Mouse (Mus musculus): ENCODE results near the gene Dip2c. TPM values are rescaled to one million over a fixed set of nuclear protein-coding genes. Genes with fewer than 3 reads are reported as not detected.

Gene Dip2c
- polyA plus RNA-seq, 1 experiment from 2014 or later = 14.7 TPM

- Histone ChIP-seq H3K27ac (no peak overlapping the region), H3K4me2 (no peak overlapping the region), H3K4me3 (no peak overlapping the region), H3K9ac (no peak overlapping the region), H3K36me3 (replicated peaks) (no peaks in the 10 kb centered on the region), H3K9me3 (no peaks in the 10 kb centered on the region), H3K4me1 (no peaks in the 10 kb centered on the region), H3K27me3 (replicated peaks) (no peaks in the 10 kb centered on the region)
- ATAC-seq (replicated peaks) = no peak
- WGBS = 90% methylated on average over 4 of the region's 4 CpGs
These were observed 166.7 kb downstream of the Dip2c start for GRCm38 (mm10) chr13:9443066-9443465.

DNA sequence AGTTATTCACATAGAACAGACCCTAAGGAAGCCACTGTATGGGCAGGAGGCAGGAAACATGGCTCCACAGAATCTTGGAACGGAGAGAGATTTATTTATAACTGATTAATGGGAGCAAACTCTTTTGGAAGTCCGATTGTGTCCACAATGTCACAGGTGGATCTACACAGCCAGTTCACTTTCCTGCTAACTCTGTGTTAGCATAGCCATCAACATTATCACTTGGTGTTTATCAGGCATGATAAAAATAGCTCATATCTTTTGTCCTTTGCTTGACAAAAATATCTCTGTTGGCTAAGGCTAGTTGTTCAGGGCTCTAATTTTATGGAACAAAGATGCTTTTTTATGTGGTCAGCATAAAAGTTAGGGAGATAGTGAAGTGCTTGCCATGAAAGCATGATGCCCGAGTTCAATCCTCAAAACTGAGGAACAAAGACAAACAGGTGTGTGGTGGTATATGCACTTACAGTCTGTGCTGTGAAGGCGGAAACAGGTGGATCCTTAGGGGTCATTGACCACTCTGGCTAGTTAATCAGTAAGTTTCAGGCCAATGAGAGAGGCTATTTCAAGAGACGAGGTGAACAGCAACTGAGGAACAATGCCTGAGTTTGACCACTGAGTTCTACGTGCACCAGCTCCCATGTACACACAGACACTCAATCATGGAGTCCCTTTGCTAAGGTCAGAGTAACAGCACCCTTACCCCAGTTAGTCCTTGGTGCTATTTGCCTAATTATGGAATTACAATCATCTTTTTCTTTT, 169.4 kb downstream of the Dip2c start:
- H3K9ac ChIP-seq = no peak overlapping the region
- no peaks in the 10 kb centered on the region for H3K9me3 ChIP-seq
- no peak overlapping the region for H3K27ac ChIP-seq
- WGBS = 91% methylated on average over 6 of the region's 6 CpGs
- no peak overlapping the region for H3K4me3 ChIP-seq
- no peak for ATAC-seq (replicated peaks)
- H3K27me3 ChIP-seq (replicated peaks) = no peaks in the 10 kb centered on the region
- no peaks in the 10 kb centered on the region for H3K4me1 ChIP-seq
- H3K36me3 ChIP-seq (replicated peaks) = no peaks in the 10 kb centered on the region
- no peak overlapping the region for H3K4me2 ChIP-seq

DNA sequence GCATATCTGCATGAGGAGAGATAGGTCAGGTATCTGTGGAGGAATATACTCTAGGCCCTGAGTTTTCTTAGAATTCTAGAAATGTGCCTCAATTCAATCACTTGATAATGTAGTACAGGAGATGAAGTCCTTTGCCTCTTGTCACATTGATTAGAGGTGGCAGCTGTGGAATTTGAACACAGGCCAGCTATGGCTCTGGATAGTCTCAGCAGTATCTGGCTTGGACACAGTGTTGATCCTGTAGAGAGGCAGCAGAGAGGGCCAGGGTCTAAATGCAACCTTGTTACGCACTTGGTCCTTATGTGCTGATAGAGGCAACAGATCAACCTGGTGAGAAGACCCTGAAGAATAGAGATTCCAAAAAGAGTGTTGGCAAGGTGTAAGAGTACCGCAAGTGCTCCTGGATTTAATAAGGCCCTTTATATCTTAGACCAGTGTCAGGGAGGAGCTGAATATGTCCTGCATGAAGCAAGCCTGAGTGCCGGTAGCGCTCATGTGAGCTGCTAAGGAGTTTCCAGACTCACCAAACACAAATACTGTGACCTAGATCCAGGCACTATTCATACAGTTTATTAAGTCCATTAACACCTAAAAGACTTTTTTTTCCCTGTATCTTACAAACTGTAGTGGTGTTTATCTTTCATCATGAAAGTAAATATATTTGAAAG, 170.3 kb downstream of the Dip2c start:
- Histone ChIP-seq H3K27ac (no peak overlapping the region), H3K4me1 (no peaks in the 10 kb centered on the region), H3K27me3 (replicated peaks) (no peaks in the 10 kb centered on the region), H3K4me3 (no peak overlapping the region), H3K9ac (no peak overlapping the region), H3K9me3 (no peaks in the 10 kb centered on the region), H3K36me3 (replicated peaks) (no peaks in the 10 kb centered on the region), H3K4me2 (no peak overlapping the region)
- ATAC-seq (replicated peaks) = no peak
- 93% methylated on average over 4 of the region's 4 CpGs for WGBS

DNA sequence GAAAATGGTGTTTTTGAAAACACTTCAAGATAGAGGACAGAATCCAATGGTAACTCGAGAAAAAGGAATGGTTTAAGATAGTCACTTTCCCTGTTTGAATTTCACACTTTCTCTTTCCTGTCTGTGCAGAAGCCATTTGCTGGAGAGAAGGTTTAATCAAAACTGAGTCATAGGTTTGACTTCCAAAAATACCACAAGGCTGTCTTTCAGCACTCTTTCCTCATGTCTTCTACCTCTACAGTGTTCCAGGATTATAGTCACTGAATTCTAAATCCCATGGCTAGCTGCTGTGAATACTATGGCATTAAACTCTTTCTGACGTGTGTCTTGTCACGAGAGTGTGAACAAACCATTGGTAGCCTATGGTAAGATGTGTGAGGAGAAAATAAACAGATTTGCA, 173.9 kb downstream of the Dip2c start:
- Histone ChIP-seq H3K27me3 (replicated peaks) (no peaks in the 10 kb centered on the region), H3K36me3 (replicated peaks) (no peaks in the 10 kb centered on the region), H3K4me1 (no peaks in the 10 kb centered on the region), H3K9ac (no peak overlapping the region), H3K9me3 (no peaks in the 10 kb centered on the region), H3K4me3 (no peak overlapping the region), H3K27ac (no peak overlapping the region), H3K4me2 (no peak overlapping the region)
- ATAC-seq (replicated peaks) = no peak
- 83% methylated on average over 3 of the region's 3 CpGs for WGBS

DNA sequence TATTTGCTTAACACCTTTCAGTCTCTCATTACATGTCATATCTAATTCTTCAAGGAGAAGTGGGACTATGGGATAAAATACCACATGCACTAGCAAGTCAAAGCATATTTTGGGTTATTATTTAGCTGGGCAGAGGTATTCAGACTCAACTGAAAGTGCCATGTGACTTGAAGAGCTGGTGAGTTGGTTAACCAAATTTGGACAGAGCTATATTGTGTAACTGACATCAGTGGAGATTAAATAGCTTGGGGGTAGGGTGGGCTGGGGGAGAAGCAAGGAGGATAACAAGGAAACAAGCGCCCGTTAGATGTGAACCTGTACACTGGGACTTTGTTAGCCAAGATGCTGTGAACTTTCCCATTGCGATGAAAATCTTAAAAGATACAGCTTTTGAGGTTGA, 175.6 kb downstream of the Dip2c start:
- no peak overlapping the region for H3K27ac ChIP-seq
- no peak overlapping the region for H3K4me2 ChIP-seq
- no peak overlapping the region for H3K9ac ChIP-seq
- no peaks in the 10 kb centered on the region for H3K4me1 ChIP-seq
- ATAC-seq (replicated peaks) = no peak
- H3K9me3 ChIP-seq = no peaks in the 10 kb centered on the region
- H3K27me3 ChIP-seq (replicated peaks) = no peaks in the 10 kb centered on the region
- H3K36me3 ChIP-seq (replicated peaks) = no peaks in the 10 kb centered on the region
- 71% methylated on average over 3 of the region's 3 CpGs for WGBS
- H3K4me3 ChIP-seq = no peak overlapping the region

GRCm38 (mm10) chr13:9454426-9455177, 178.3 kb downstream of the Dip2c start:
- Histone ChIP-seq H3K4me2 (no peak overlapping the region), H3K9me3 (no peaks in the 10 kb centered on the region), H3K27ac (no peak overlapping the region), H3K27me3 (replicated peaks) (no peaks in the 10 kb centered on the region), H3K36me3 (replicated peaks) (no peaks in the 10 kb centered on the region), H3K9ac (no peak overlapping the region), H3K4me3 (no peak overlapping the region), H3K4me1 (no peaks in the 10 kb centered on the region)
- 32% methylated on average over 4 of the region's 4 CpGs for WGBS
- no peak for ATAC-seq (replicated peaks)

- no peaks in the 10 kb centered on the region for H3K4me1 ChIP-seq
- ATAC-seq (replicated peaks) = no peak
- H3K36me3 ChIP-seq (replicated peaks) = no peaks in the 10 kb centered on the region
- H3K9me3 ChIP-seq = no peaks in the 10 kb centered on the region
- H3K27ac ChIP-seq = no peak overlapping the region
- no peak overlapping the region for H3K4me3 ChIP-seq
- H3K27me3 ChIP-seq (replicated peaks) = no peaks in the 10 kb centered on the region
- H3K9ac ChIP-seq = no peak overlapping the region
- no peak overlapping the region for H3K4me2 ChIP-seq
- 78% methylated on average over 1 of the region's 1 CpGs for WGBS
These were observed 179.7 kb downstream of the Dip2c start for GRCm38 (mm10) chr13:9455979-9456378.

- H3K27ac ChIP-seq = no peak overlapping the region
- H3K36me3 ChIP-seq (replicated peaks) = no peaks in the 10 kb centered on the region
- H3K4me2 ChIP-seq = no peak overlapping the region
- ATAC-seq (replicated peaks) = no peak
- H3K9me3 ChIP-seq = no peaks in the 10 kb centered on the region
- WGBS = 57% methylated on average over 8 of the region's 8 CpGs
- no peaks in the 10 kb centered on the region for H3K4me1 ChIP-seq
- no peak overlapping the region for H3K4me3 ChIP-seq
- H3K9ac ChIP-seq = no peak overlapping the region
- no peaks in the 10 kb centered on the region for H3K27me3 ChIP-seq (replicated peaks)
These were observed 181.3 kb downstream of the Dip2c start for GRCm38 (mm10) chr13:9457420-9458308.

DNA sequence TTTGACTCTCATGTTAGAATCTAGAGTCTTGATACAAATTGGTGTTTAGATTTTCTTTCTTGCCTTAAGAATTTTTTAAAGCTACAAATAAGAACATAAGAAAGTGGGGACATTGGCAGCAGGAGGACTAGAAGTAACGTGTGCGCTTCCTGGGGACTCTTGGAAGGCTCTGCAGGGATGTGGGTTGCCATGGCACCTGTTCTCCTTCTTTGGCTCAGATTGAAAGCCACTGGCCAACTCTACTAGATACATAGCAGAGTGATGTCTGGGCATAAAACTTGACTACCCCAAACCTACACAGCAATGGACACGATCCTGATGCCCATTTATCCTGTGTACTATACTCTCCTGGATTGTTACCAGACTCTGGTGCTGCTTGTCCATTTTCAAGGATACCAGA, 188.1 kb downstream of the Dip2c start:
- Histone ChIP-seq H3K9me3 (no peaks in the 10 kb centered on the region), H3K36me3 (replicated peaks) (no peaks in the 10 kb centered on the region), H3K4me3 (no peak overlapping the region), H3K27me3 (replicated peaks) (no peaks in the 10 kb centered on the region), H3K9ac (no peak overlapping the region), H3K4me2 (no peak overlapping the region), H3K4me1 (no peaks in the 10 kb centered on the region), H3K27ac (no peak overlapping the region)
- ATAC-seq (replicated peaks) = no peak
- WGBS = 76% methylated on average over 3 of the region's 3 CpGs

GRCm38 (mm10) chr13:9467216-9467615, 190.9 kb downstream of the Dip2c start:
- Histone ChIP-seq H3K4me1 (no peaks in the 10 kb centered on the region), H3K27ac (no peak overlapping the region), H3K9me3 (no peaks in the 10 kb centered on the region), H3K36me3 (replicated peaks) (no peaks in the 10 kb centered on the region), H3K27me3 (replicated peaks) (no peaks in the 10 kb centered on the region), H3K4me2 (no peak overlapping the region), H3K4me3 (no peak overlapping the region), H3K9ac (no peak overlapping the region)
- 50% methylated on average over 1 of the region's 1 CpGs for WGBS
- ATAC-seq (replicated peaks) = peak; percentile 35; the same call in 1 of the 2 replicates

DNA sequence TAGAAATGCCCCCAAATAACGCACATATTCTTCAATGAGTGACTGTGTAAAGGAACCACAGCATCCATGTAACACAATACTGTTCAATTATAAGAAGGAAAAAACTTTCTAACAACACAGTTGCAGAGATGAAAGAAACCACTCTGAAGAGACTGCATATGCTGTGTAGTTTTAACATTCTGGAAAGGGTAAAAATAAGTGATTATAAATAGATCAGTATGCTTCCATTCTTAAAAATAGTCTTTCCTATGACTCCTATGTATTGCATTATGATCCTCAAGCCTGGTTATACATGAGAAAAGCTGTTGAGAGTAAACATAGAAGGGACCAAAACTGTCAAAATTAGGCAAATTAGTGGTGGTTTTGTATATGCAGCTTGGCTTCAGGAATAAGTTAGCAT, 197.1 kb downstream of the Dip2c start:
- Histone ChIP-seq H3K27me3 (replicated peaks) (no peaks in the 10 kb centered on the region), H3K4me2 (no peak overlapping the region), H3K36me3 (replicated peaks) (no peaks in the 10 kb centered on the region), H3K27ac (no peak overlapping the region), H3K9me3 (no peaks in the 10 kb centered on the region), H3K9ac (no peak overlapping the region), H3K4me1 (no peaks in the 10 kb centered on the region), H3K4me3 (no peak overlapping the region)
- no peak for ATAC-seq (replicated peaks)
- whole genome bisulfite sequencing = 93% methylated on average over 1 of the region's 1 CpGs

- WGBS = 77% methylated on average over 1 of the region's 1 CpGs
- no peak overlapping the region for H3K9ac ChIP-seq
- no peaks in the 10 kb centered on the region for H3K9me3 ChIP-seq
- H3K36me3 ChIP-seq (replicated peaks) = no peaks in the 10 kb centered on the region
- no peak overlapping the region for H3K4me2 ChIP-seq
- no peak overlapping the region for H3K27ac ChIP-seq
- no peaks in the 10 kb centered on the region for H3K4me1 ChIP-seq
- no peak overlapping the region for H3K4me3 ChIP-seq
- no peak for ATAC-seq (replicated peaks)
- H3K27me3 ChIP-seq (replicated peaks) = no peaks in the 10 kb centered on the region
These were observed 205.4 kb downstream of the Dip2c start for GRCm38 (mm10) chr13:9481722-9482121.
